Mouse (Mus musculus): ENCODE results near the gene Vwa1. TPM values are rescaled to one million over a fixed set of nuclear protein-coding genes. Genes with fewer than 3 reads are reported as not detected.

Vwa1 gene
- total and polyA plus RNA-seq, 3 experiments: 0.33 to 0.42 TPM; not detected in 1

DNA sequence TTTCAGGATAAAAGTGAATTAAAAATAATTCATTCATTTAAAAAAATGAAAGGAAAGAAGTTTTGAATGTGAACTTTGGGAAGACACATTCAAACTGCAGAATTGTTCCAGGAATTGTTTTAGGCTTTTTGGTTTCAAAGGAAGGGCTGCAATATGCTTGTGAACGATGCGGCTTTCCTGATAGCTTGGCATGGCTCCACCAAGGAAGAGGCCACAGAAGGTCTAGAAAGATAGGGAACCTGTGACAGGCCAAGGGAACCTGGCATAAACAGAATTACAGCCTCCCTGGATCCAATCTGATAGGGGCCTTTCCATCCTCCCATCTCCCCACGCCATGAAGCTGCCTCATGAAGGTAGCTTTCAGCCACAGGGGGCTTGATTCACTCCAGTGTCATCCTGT is 13.8 kb upstream of the Vwa1 start (continued):
- TF ChIP-seq CHD1 (IDR thresholded peaks at IDR 0.05; ENCODE audit: low read depth, low read length) (no peak), MYC (IDR thresholded peaks at IDR 0.05; ENCODE audit: low read depth, low read length) (peak; percentile 21; the same call in 1 of the 2 replicates), RAD21 (IDR thresholded peaks at IDR 0.05; ENCODE audit: low read depth, low read length) (no peak), ZNF384 (IDR thresholded peaks at IDR 0.05; ENCODE audit: low read depth, low read length) (no peak), POLR2AphosphoS5 (IDR thresholded peaks at IDR 0.05; ENCODE audit: borderline replicate concordance, low read depth, low read length) (no peak), MEF2A (IDR thresholded peaks at IDR 0.05; ENCODE audit: extremely low read depth, insufficient replicate concordance, low read depth, low read length, poor library complexity, severe bottlenecking) (no peak), MYB (IDR thresholded peaks at IDR 0.05; ENCODE audit: low read depth, low read length) (no peak), HCFC1 (IDR thresholded peaks at IDR 0.05; ENCODE audit: low read depth, low read length) (peak; percentile 46; the same call in 1 of the 2 replicates), GABPA (IDR thresholded peaks at IDR 0.05; ENCODE audit: low read depth, low read length) (no peak), TCF12 (IDR thresholded peaks at IDR 0.05; ENCODE audit: low read depth, low read length) (peak; percentile 95), CHD2 (IDR thresholded peaks at IDR 0.05; ENCODE audit: low read length) (no peak; the same call in 1 of the 2 replicates), CTCF (IDR thresholded peaks at IDR 0.05 in 2 of 3, conservative IDR thresholded peaks at IDR 0.05 in 1 of 3; ENCODE audit: control insufficient read depth in 1 of 3, insufficient read depth in 1 of 3, low read depth in 2 of 3, low read length in 3 of 3, poor library complexity in 1 of 3, severe bottlenecking in 1 of 3) (no peak), MXI1 (IDR thresholded peaks at IDR 0.05; ENCODE audit: low read depth, low read length) (no peak), USF1 (IDR thresholded peaks at IDR 0.05; ENCODE audit: low read depth, low read length) (no peak), NELFE (IDR thresholded peaks at IDR 0.05; ENCODE audit: low read depth, low read length) (no peak), POLR2A (IDR thresholded peaks at IDR 0.05; ENCODE audit: control insufficient read depth in 1 of 2, insufficient read depth in 1 of 2, low read depth in 1 of 2, low read length in 2 of 2, poor library complexity in 1 of 2) (no peak), KAT2A (conservative IDR thresholded peaks at IDR 0.05; ENCODE audit: low read depth, low read length) (no peak; the same call in 1 of the 2 replicates), ZMIZ1 (IDR thresholded peaks at IDR 0.05; ENCODE audit: low read depth, low read length) (no peak), RCOR1 (IDR thresholded peaks at IDR 0.05; ENCODE audit: low read depth, low read length) (peak; percentile 91)

DNA sequence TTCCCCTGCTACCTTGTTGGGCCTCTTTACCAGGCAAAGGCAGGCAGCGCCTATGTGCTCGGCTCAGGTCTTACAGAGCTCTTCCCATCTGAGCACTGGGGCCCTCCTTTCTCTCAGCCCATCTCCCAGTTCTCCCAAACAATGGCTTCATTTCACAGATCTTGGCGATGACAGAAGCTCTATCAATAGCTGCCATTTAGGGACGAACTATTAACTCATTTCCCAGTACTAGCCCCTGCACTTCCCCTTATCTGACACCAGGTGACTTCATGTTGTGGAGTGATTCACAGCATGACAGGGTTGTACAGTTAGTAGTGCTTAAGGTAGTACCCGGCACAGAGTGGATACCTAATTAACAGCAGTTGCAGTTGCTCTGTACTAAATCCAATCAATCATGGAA is 11.3 kb upstream of the Vwa1 start, which contains the start of gene Tmem88b:
Gene Tmem88b (minus strand): TSS at position 56 of the 400 bp plus-strand sequence.
- Histone ChIP-seq H3K36me3 (ENCODE audit: control insufficient read depth in 1 of 2, insufficient read depth in 2 of 2, low read length in 2 of 2) (peaks cover 0 to 19% of the 10 kb centered on the region in 2 experiments; a peak in 2 of 4 replicates), H3K27me3 (ENCODE audit: control insufficient read depth in 1 of 2, insufficient read depth in 2 of 2, low read length in 2 of 2) (no peaks in the 10 kb centered on the region), H3K4me3 (ENCODE audit: control insufficient read depth in 1 of 2, insufficient read depth in 1 of 2, low read depth in 2 of 2, low read length in 2 of 2) (peak within 1 kb of the TSS; percentile 73 to 90), H3K9me3 (replicated peaks; ENCODE audit: insufficient read depth, low read length) (no peaks in the 10 kb centered on the region), H3K27ac (ENCODE audit: control insufficient read depth, low read depth, low read length) (peak within 1 kb of the TSS; percentile 29), H3K9ac (ENCODE audit: control insufficient read depth, low read depth, low read length, poor library complexity, severe bottlenecking) (peak within 1 kb of the TSS; percentile 83), H3K4me1 (ENCODE audit: control insufficient read depth in 1 of 2, insufficient read depth in 2 of 2, low read length in 2 of 2) (peaks cover 14 to 23% of the 10 kb centered on the region in 2 experiments), H3K79me2 (ENCODE audit: control insufficient read depth, insufficient read depth, low read length, poor library complexity) (no peaks in the 10 kb centered on the region; the same call in 1 of the 2 replicates)
- peak; percentile 80 for DNase-seq (ENCODE audit: low read depth, low spot score)
- TF ChIP-seq GABPA (IDR thresholded peaks at IDR 0.05; ENCODE audit: low read depth, low read length) (no peak), MXI1 (IDR thresholded peaks at IDR 0.05; ENCODE audit: low read depth, low read length) (0 out of 2 replicates have a peak, but pooled peaks have one; percentile 61), BHLHE40 (IDR thresholded peaks at IDR 0.05; ENCODE audit: borderline replicate concordance, low read depth, low read length) (no peak), ZC3H11A (IDR thresholded peaks at IDR 0.05; ENCODE audit: low read depth, low read length) (no peak), HCFC1 (IDR thresholded peaks at IDR 0.05; ENCODE audit: low read depth, low read length) (no peak), RCOR1 (IDR thresholded peaks at IDR 0.05; ENCODE audit: low read depth, low read length) (0 out of 2 replicates have a peak, but pooled peaks have one; percentile 23), SIN3A (IDR thresholded peaks at IDR 0.05; ENCODE audit: low read length) (peak; percentile 50; the same call in 1 of the 2 replicates), TBP (IDR thresholded peaks at IDR 0.05; ENCODE audit: low read depth, low read length) (0 out of 2 replicates have a peak, but pooled peaks have one; percentile 57), MAZ (IDR thresholded peaks at IDR 0.05; ENCODE audit: low read depth, low read length) (0 out of 2 replicates have a peak, but pooled peaks have one; percentile 38), TCF12 (IDR thresholded peaks at IDR 0.05; ENCODE audit: low read depth, low read length) (peak; percentile 46; the same call in 1 of the 2 replicates), EP300 (IDR thresholded peaks at IDR 0.05; ENCODE audit: low read depth in 1 of 2, low read length in 2 of 2) (peak; percentile 53 to 56; a peak in 1 of 4 replicates), CHD2 (IDR thresholded peaks at IDR 0.05; ENCODE audit: low read length) (no peak), MYC (IDR thresholded peaks at IDR 0.05; ENCODE audit: low read depth, low read length) (no peak), GATA1 (IDR thresholded peaks at IDR 0.05; ENCODE audit: low read depth, low read length) (peak; percentile 38; the same call in 1 of the 2 replicates), USF2 (IDR thresholded peaks at IDR 0.05; ENCODE audit: borderline replicate concordance in 1 of 2, insufficient read depth in 1 of 2, low read depth in 1 of 2, low read length in 2 of 2) (no peak), POLR2AphosphoS2 (IDR thresholded peaks at IDR 0.05; ENCODE audit: low read length) (no peak), MAFK (IDR thresholded peaks at IDR 0.05; ENCODE audit: borderline replicate concordance, low read depth, low read length) (no peak), CTCF (IDR thresholded peaks at IDR 0.05 in 2 of 3, conservative IDR thresholded peaks at IDR 0.05 in 1 of 3; ENCODE audit: control insufficient read depth in 1 of 3, insufficient read depth in 1 of 3, low read depth in 2 of 3, low read length in 3 of 3, poor library complexity in 1 of 3, severe bottlenecking in 1 of 3) (peak in 2 of 3 experiments; percentile 32 to 64; a peak in 4 of 6 replicates), MAX (IDR thresholded peaks at IDR 0.05; ENCODE audit: low read length) (0 out of 2 replicates have a peak, but pooled peaks have one; percentile 23), MYB (IDR thresholded peaks at IDR 0.05; ENCODE audit: low read depth, low read length) (no peak), ELF1 (IDR thresholded peaks at IDR 0.05; ENCODE audit: low read depth, low read length) (peak; percentile 31; the same call in 1 of the 2 replicates), USF1 (IDR thresholded peaks at IDR 0.05; ENCODE audit: low read depth, low read length) (peak; percentile 64), SMC3 (IDR thresholded peaks at IDR 0.05; ENCODE audit: low read depth, low read length) (peak; percentile 23)

Data from MEL (cell line).